In genomic region chr17:7914596-7915227, GRCm38 (mm10) we compare ENCODE assay signal across 23 mouse cellular contexts. TPM values are rescaled to one million over a fixed set of nuclear protein-coding genes. Genes with fewer than 3 reads are reported as not detected.
DNase-seq lines count a peak whose midpoint lies in the region; ATAC-seq and TF ChIP-seq lines count a peak whose summit lies in the region.
"Had no signal": no experiment of that assay in that cellular context is flagged by ENCODE, and none has a peak within 500 bp of the region (broad histone marks: within the 10 kb centered on the region; RNA-seq: fewer than 3 reads in every experiment).

No protein-coding gene starts in this region.

- H3K36me3 ChIP-seq in heart, adult 2 months (ENCODE audit: control insufficient read depth, insufficient read depth, low read length), result no peaks in the 10 kb centered on the region
- H3K36me3 ChIP-seq in lung, embryonic 14.5 days (ENCODE audit: insufficient read depth), result no peaks in the 10 kb centered on the region
- H3K36me3 ChIP-seq: heart, embryonic 13.5 days; liver, embryonic 12.5 days; midbrain, embryonic 12.5 days; neural tube, embryonic 15.5 days had no signal

- no peak for TF ChIP-seq EP300 in heart, adult 2 months (IDR thresholded peaks at IDR 0.05; ENCODE audit: insufficient read depth, low read depth, low read length)

- no peak overlapping the region for H3K4me3 ChIP-seq in heart, adult 2 months
- H3K4me3 ChIP-seq in lung, embryonic 14.5 days (ENCODE audit: low read depth, low read length), result no peak overlapping the region
- H3K4me3 ChIP-seq in brown adipose tissue, adult 24 weeks (ENCODE audit: insufficient read depth, low read depth, low read length), result no peak overlapping the region
- H3K4me3 ChIP-seq: forebrain, embryonic 13.5 days; heart, embryonic 13.5 days; layer of hippocampus, adult 2 months; liver, embryonic 12.5 days; midbrain, embryonic 12.5 days; myocyte; neural tube, embryonic 15.5 days had no signal

- no peak for TF ChIP-seq POLR2A in heart, adult 2 months (IDR thresholded peaks at IDR 0.05; ENCODE audit: insufficient read depth, low read depth, low read length)

- no peaks in the 10 kb centered on the region for H3K4me1 ChIP-seq in heart, adult 2 months (ENCODE audit: control insufficient read depth, insufficient read depth, low read length)
- H3K4me1 ChIP-seq in lung, embryonic 14.5 days (ENCODE audit: insufficient read depth), result no peaks in the 10 kb centered on the region
- H3K4me1 ChIP-seq in brown adipose tissue, adult 24 weeks (ENCODE audit: control insufficient read depth, insufficient read depth, insufficient read length, low read length), result no peaks in the 10 kb centered on the region
- H3K4me1 ChIP-seq: forebrain, embryonic 13.5 days; heart, embryonic 13.5 days; liver, embryonic 12.5 days; midbrain, embryonic 12.5 days; neural tube, embryonic 15.5 days had no signal

- 59% methylated on average over 2 of the region's 2 CpGs for WGBS in heart, adult 2 months
- 70% methylated on average over 2 of the region's 2 CpGs for WGBS in lung, embryonic 14.5 days

- intact Hi-C loops in heart, adult 2 months (cut with DNase I), result no loop called here

- peaks cover 4% of the 10 kb centered on the region for H3K27me3 ChIP-seq in heart, adult 2 months (ENCODE audit: control insufficient read depth, insufficient read depth, low read length)
- no peaks in the 10 kb centered on the region for H3K27me3 ChIP-seq in lung, embryonic 14.5 days (ENCODE audit: insufficient read depth, low read length)
- H3K27me3 ChIP-seq: forebrain, embryonic 13.5 days; midbrain, embryonic 12.5 days; neural tube, embryonic 15.5 days; Patski had no signal

- TF ChIP-seq CTCF in heart, adult 2 months (IDR thresholded peaks at IDR 0.05), result no peak
- no peak for TF ChIP-seq CTCF in lung, embryonic 14.5 days (IDR thresholded peaks at IDR 0.05; ENCODE audit: low read depth)

- ATAC-seq in lung, embryonic 14.5 days (ENCODE audit: insufficient read depth), result no peak
- 0 out of 2 replicates have a peak, but pooled peaks have one; percentile 48 for ATAC-seq in monocyte, adult 5-6 weeks (replicated peaks; ENCODE audit: insufficient number of reproducible peaks, low FRiP score, low TSS enrichment, poor library complexity, severe bottlenecking)
- ATAC-seq in megakaryocyte-erythroid progenitor cell, adult 5-6 weeks (replicated peaks; ENCODE audit: low FRiP score, low TSS enrichment, poor library complexity, severe bottlenecking), result no peak
- ATAC-seq: forebrain, embryonic 13.5 days; liver, embryonic 12.5 days had no signal

- H3K9ac ChIP-seq in heart, adult 2 months (ENCODE audit: low read depth, low read length), result no peak overlapping the region
- H3K9ac ChIP-seq in lung, embryonic 14.5 days, result no peak overlapping the region
- H3K9ac ChIP-seq: forebrain, embryonic 13.5 days; heart, embryonic 13.5 days; liver, embryonic 12.5 days; midbrain, embryonic 12.5 days; neural tube, embryonic 15.5 days had no signal

- H3K4me2 ChIP-seq in lung, embryonic 14.5 days, result no peak overlapping the region
- H3K4me2 ChIP-seq: forebrain, embryonic 13.5 days; heart, embryonic 13.5 days; liver, embryonic 12.5 days; midbrain, embryonic 12.5 days; neural tube, embryonic 15.5 days had no signal

- no peaks in the 10 kb centered on the region for H3K79me2 ChIP-seq in heart, adult 2 months (replicated peaks; ENCODE audit: control insufficient read depth, insufficient read depth, low read length)

- H3K9me3 ChIP-seq in lung, embryonic 14.5 days (ENCODE audit: low read depth, low read length), result no peaks in the 10 kb centered on the region
- H3K9me3 ChIP-seq: forebrain, embryonic 13.5 days; neural tube, embryonic 15.5 days had no signal

- peak; percentile 90 for DNase-seq in heart, adult 11 months
- DNase-seq in heart, adult 2 months, result no peak
- DNase-seq in lung, embryonic 14.5 days, result peak; percentile 0
- no peak for DNase-seq in lung, postnatal 36 days
- DNase-seq in layer of hippocampus, adult 9-11 months, result no peak
- DNase-seq: adrenal gland, postnatal 25 days; cerebellum, postnatal 25 days; gastrocnemius, postnatal 36 days; heart, postnatal 4 days; kidney, adult 9 months; left cerebral cortex, postnatal 4 days; lung, postnatal 14 days had no signal

- no peak overlapping the region for H3K27ac ChIP-seq in heart, adult 2 months
- H3K27ac ChIP-seq in lung, embryonic 14.5 days (ENCODE audit: low read depth), result no peak overlapping the region
- peak overlapping the region; percentile 31 for H3K27ac ChIP-seq in brown adipose tissue, adult 24 weeks (replicated peaks; ENCODE audit: low read depth, low read length)
- H3K27ac ChIP-seq: forebrain, embryonic 13.5 days; heart, embryonic 13.5 days; layer of hippocampus, adult 2 months; liver, embryonic 12.5 days; midbrain, embryonic 12.5 days; neural tube, embryonic 15.5 days had no signal

RNA-seq across cellular contexts. Expression of gene Tagap, which starts 11.1 kb away (rescaled TPM):
- total RNA-seq in heart, adult 2 months (2021), result 1 to 10 TPM; 2.9 to 3.0 TPM
- polyA plus RNA-seq in heart, adult 2 months (2012; rRNA removed), result 0.94 and 1.3 TPM in 2 replicates
- polyA plus RNA-seq in lung, embryonic 14.5 days (2014; fragmentation: Nextera tagmentation; extraction: Ambion mirVana), result 0.68 and 0.92 TPM in 2 replicates
- polyA plus RNA-seq in brown adipose tissue, adult 24 weeks (2012; ENCODE audit: insufficient read depth, insufficient read length, missing spikeins), result 1.5 TPM in 1 of 2 replicates, not detected in the other
- total RNA-seq in monocyte, adult 5-6 weeks (2017), result 63.5 to 77.7 TPM (median 74.3 TPM) in 3 replicates
- 6.7 TPM in 1 of 2 replicates, not detected in the other for total RNA-seq in megakaryocyte-erythroid progenitor cell, adult 5-6 weeks (2014; fragmentation: Nextera tagmentation)
- 1.8 and 4.0 TPM in 2 replicates for total RNA-seq in megakaryocyte-erythroid progenitor cell, adult 5-6 weeks (2017)

RNA-seq across cellular contexts. Expression of gene Rsph3a, which starts 30.7 kb away (rescaled TPM):
- total RNA-seq in heart, adult 2 months (2021), result 10 to 100 TPM; 26.6 to 38.7 TPM
- 33.5 and 58.5 TPM in 2 replicates for polyA plus RNA-seq in heart, adult 2 months (2012; rRNA removed)
- 48.2 and 51.2 TPM in 2 replicates for polyA plus RNA-seq in lung, embryonic 14.5 days (2014; fragmentation: Nextera tagmentation; extraction: Ambion mirVana)
- 112 and 159 TPM in 2 replicates for polyA plus RNA-seq in brown adipose tissue, adult 24 weeks (2012; ENCODE audit: insufficient read depth, insufficient read length, missing spikeins)
- 28.3 to 41.8 TPM (median 34.7 TPM) in 3 replicates for total RNA-seq in monocyte, adult 5-6 weeks (2017)
- 43.0 and 50.2 TPM in 2 replicates for total RNA-seq in megakaryocyte-erythroid progenitor cell, adult 5-6 weeks (2014; fragmentation: Nextera tagmentation)
- total RNA-seq in megakaryocyte-erythroid progenitor cell, adult 5-6 weeks (2017), result 59.1 and 67.3 TPM in 2 replicates

Comparison
In these comparisons a context has a peak if more than half of its experiments do, and no peak if none do; other contexts are left out.
1. DNase-seq: peak in heart, adult 11 months (single experiment) and lung, embryonic 14.5 days (single experiment); none in heart, adult 2 months (0 of 2), lung, postnatal 36 days (single experiment) and layer of hippocampus, adult 9-11 months (single experiment).